Mouse (Mus musculus): ENCODE measurements at regions not wholly inside any gene's neighbourhood (a gene's known extent, or its start where the extent isn't known, plus 50 kb on each side); places are given as distances from the start of the nearest gene placed in this dataset.

- TF ChIP-seq CTCF (IDR thresholded peaks at IDR 0.05; ENCODE audit: low read depth), result no peak
- TF ChIP-seq EP300 (IDR thresholded peaks at IDR 0.05; ENCODE audit: low read depth), result no peak
These were observed 63.6 kb upstream of the Zfp64 start for GRCm38 (mm10) chr2:169019037-169019436.
